Mouse (Mus musculus) MEL (cell line): ENCODE measurements around the gene Snx17.

ENCODE experiments used
- EP300 ChIP-seq, 2 experiments: IDR thresholded peaks; 2 replicates each; pipeline ENCODE4 v1.6.1; 2011; ENCODE audit warnings: improper control_type of control experiment in 2 of 2, low read length in 2 of 2, low read depth in 1 of 2, mild to moderate bottlenecking in 1 of 2
- GABPA ChIP-seq: IDR thresholded peaks from 2 replicates; pipeline ENCODE4 v1.6.1; 2012; ENCODE audit warnings: low read depth, mild to moderate bottlenecking, inconsistent platforms, low read length, improper control_type of control experiment, moderate library complexity
- MAFK ChIP-seq: IDR thresholded peaks from 2 replicates; pipeline ENCODE4 v1.6.1; 2011; ENCODE audit warnings: low read depth, mild to moderate bottlenecking, low read length, improper control_type of control experiment, borderline replicate concordance
- NRF1 ChIP-seq: IDR thresholded peaks from 2 replicates; pipeline ENCODE4 v1.6.1; 2014; ENCODE audit warnings: low read depth, mild to moderate bottlenecking, inconsistent platforms, low read length, improper control_type of control experiment, moderate library complexity; ENCODE audit not compliant: poor library complexity, insufficient read depth, severe bottlenecking
- POLR2A ChIP-seq, 2 experiments: IDR thresholded peaks; 2 replicates each; pipeline ENCODE4 v1.6.1; 2011 to 2012; ENCODE audit warnings: low read length in 2 of 2, mild to moderate bottlenecking in 2 of 2, control low read depth in 1 of 2, improper control_type of control experiment in 1 of 2, low read depth in 1 of 2, moderate library complexity in 1 of 2; ENCODE audit not compliant: control insufficient read depth in 1 of 2, insufficient read depth in 1 of 2, poor library complexity in 1 of 2
- RAD21 ChIP-seq: IDR thresholded peaks from 2 replicates; pipeline ENCODE4 v1.6.1; 2011; ENCODE audit warnings: mild to moderate bottlenecking, low read depth, low read length, improper control_type of control experiment
- SMC3 ChIP-seq: IDR thresholded peaks from 2 replicates; pipeline ENCODE4 v1.6.1; 2011; ENCODE audit warnings: low read depth, low read length, improper control_type of control experiment

- no peak for TF ChIP-seq POLR2A (IDR thresholded peaks at IDR 0.05; ENCODE audit: control insufficient read depth in 1 of 2, insufficient read depth in 1 of 2, low read depth in 1 of 2, low read length in 2 of 2, poor library complexity in 1 of 2)
- TF ChIP-seq SMC3: no peak
- no peak for TF ChIP-seq NRF1
- no peak for TF ChIP-seq RAD21
- TF ChIP-seq MAFK: no peak
- TF ChIP-seq EP300 (IDR thresholded peaks at IDR 0.05; ENCODE audit: low read depth in 1 of 2, low read length in 2 of 2): no peak
- no peak for TF ChIP-seq GABPA
Observed at GRCm38 (mm10) chr5:31181183-31181770, 11.8 kb upstream of the Snx17 start.
